Mouse (Mus musculus): Measurements from ENCODE around the gene Syngap1. TPM values are rescaled to one million over a fixed set of nuclear protein-coding genes. Genes with fewer than 3 reads are reported as not detected.
A peak's percentile ranks its signal among the peaks of the same experiment; 100 is the strongest.

Syngap1 gene
- polyA plus RNA-seq, 1 experiment: 3.0 TPM

- Histone ChIP-seq H3K36me3 (replicated peaks; ENCODE audit: low read length) (peaks cover 18% of the 10 kb centered on the region), H3K27me3 (replicated peaks) (peaks cover 47% of the 10 kb centered on the region), H3K4me3 (replicated peaks) (peak overlapping the region; percentile 83), H3K9me3 (no peaks in the 10 kb centered on the region), H3K4me1 (peaks cover 82% of the 10 kb centered on the region)
- TF ChIP-seq FLI1 (IDR thresholded peaks at IDR 0.05; ENCODE audit: low read length) (no peak), GATA1 (IDR thresholded peaks at IDR 0.05; ENCODE audit: borderline replicate concordance, low read length) (no peak)
Measured at GRCm38 (mm10) chr17:26951952-26952877, 11.2 kb downstream of the Syngap1 start.

- Histone ChIP-seq H3K4me3 (replicated peaks) (peak overlapping the region; percentile 70), H3K9me3 (no peaks in the 10 kb centered on the region), H3K27me3 (replicated peaks) (peaks cover 44% of the 10 kb centered on the region), H3K36me3 (replicated peaks; ENCODE audit: low read length) (peaks cover 28% of the 10 kb centered on the region), H3K4me1 (peaks cover 84% of the 10 kb centered on the region)
- TF ChIP-seq GATA1 (IDR thresholded peaks at IDR 0.05; ENCODE audit: borderline replicate concordance, low read length): no peak
- no peak for TF ChIP-seq FLI1 (IDR thresholded peaks at IDR 0.05; ENCODE audit: low read length)
Measured at GRCm38 (mm10) chr17:26953201-26953600, 12.1 kb downstream of the Syngap1 start.

- Histone ChIP-seq H3K27me3 (replicated peaks) (peaks cover 44% of the 10 kb centered on the region), H3K36me3 (replicated peaks; ENCODE audit: low read length) (peaks cover 30% of the 10 kb centered on the region), H3K9me3 (no peaks in the 10 kb centered on the region), H3K4me1 (peaks cover 85% of the 10 kb centered on the region), H3K4me3 (replicated peaks) (peak overlapping the region; percentile 62)
- TF ChIP-seq FLI1 (IDR thresholded peaks at IDR 0.05; ENCODE audit: low read length) (no peak), GATA1 (IDR thresholded peaks at IDR 0.05; ENCODE audit: borderline replicate concordance, low read length) (no peak)
Measured at GRCm38 (mm10) chr17:26953726-26954125, 12.7 kb downstream of the Syngap1 start.

- Histone ChIP-seq H3K36me3 (replicated peaks; ENCODE audit: low read length) (peaks cover 49% of the 10 kb centered on the region), H3K4me3 (replicated peaks) (no peak overlapping the region), H3K4me1 (peaks cover 85% of the 10 kb centered on the region), H3K27me3 (replicated peaks) (peaks cover 34% of the 10 kb centered on the region), H3K9me3 (no peaks in the 10 kb centered on the region)
- TF ChIP-seq GATA1 (IDR thresholded peaks at IDR 0.05; ENCODE audit: borderline replicate concordance, low read length) (no peak), FLI1 (IDR thresholded peaks at IDR 0.05; ENCODE audit: low read length) (no peak)
Measured at GRCm38 (mm10) chr17:26956309-26956708, 15.3 kb downstream of the Syngap1 start.

GRCm38 (mm10) chr17:26956895-26957294 is 15.8 kb downstream of the Syngap1 start:
- Histone ChIP-seq H3K36me3 (replicated peaks; ENCODE audit: low read length) (peaks cover 55% of the 10 kb centered on the region), H3K27me3 (replicated peaks) (peaks cover 36% of the 10 kb centered on the region), H3K4me3 (replicated peaks) (no peak overlapping the region), H3K9me3 (no peaks in the 10 kb centered on the region), H3K4me1 (peaks cover 79% of the 10 kb centered on the region)
- TF ChIP-seq FLI1 (IDR thresholded peaks at IDR 0.05; ENCODE audit: low read length) (no peak), GATA1 (IDR thresholded peaks at IDR 0.05; ENCODE audit: borderline replicate concordance, low read length) (no peak)

GRCm38 (mm10) chr17:26957872-26958271 is 16.8 kb downstream of the Syngap1 start:
- H3K4me1 ChIP-seq: peaks cover 69% of the 10 kb centered on the region
- peaks cover 29% of the 10 kb centered on the region for H3K27me3 ChIP-seq (replicated peaks)
- no peak overlapping the region for H3K4me3 ChIP-seq (replicated peaks)
- TF ChIP-seq FLI1 (IDR thresholded peaks at IDR 0.05; ENCODE audit: low read length) (no peak), GATA1 (IDR thresholded peaks at IDR 0.05; ENCODE audit: borderline replicate concordance, low read length) (no peak)
- peaks cover 62% of the 10 kb centered on the region for H3K36me3 ChIP-seq (replicated peaks; ENCODE audit: low read length)
- no peaks in the 10 kb centered on the region for H3K9me3 ChIP-seq

- Histone ChIP-seq H3K27me3 (replicated peaks) (peaks cover 22% of the 10 kb centered on the region), H3K9me3 (no peaks in the 10 kb centered on the region), H3K4me1 (peaks cover 59% of the 10 kb centered on the region), H3K4me3 (replicated peaks) (no peak overlapping the region), H3K36me3 (replicated peaks; ENCODE audit: low read length) (peaks cover 67% of the 10 kb centered on the region)
- no peak for TF ChIP-seq GATA1 (IDR thresholded peaks at IDR 0.05; ENCODE audit: borderline replicate concordance, low read length)
- TF ChIP-seq FLI1 (IDR thresholded peaks at IDR 0.05; ENCODE audit: low read length): no peak
Measured at GRCm38 (mm10) chr17:26958880-26959279, 17.8 kb downstream of the Syngap1 start.

GRCm38 (mm10) chr17:26959815-26960214 is 18.8 kb downstream of the Syngap1 start:
- H3K4me3 ChIP-seq (replicated peaks): no peak overlapping the region
- no peak for TF ChIP-seq FLI1 (IDR thresholded peaks at IDR 0.05; ENCODE audit: low read length)
- TF ChIP-seq GATA1 (IDR thresholded peaks at IDR 0.05; ENCODE audit: borderline replicate concordance, low read length): no peak
- H3K9me3 ChIP-seq: no peaks in the 10 kb centered on the region
- peaks cover 21% of the 10 kb centered on the region for H3K27me3 ChIP-seq (replicated peaks)
- H3K4me1 ChIP-seq: peaks cover 59% of the 10 kb centered on the region
- H3K36me3 ChIP-seq (replicated peaks; ENCODE audit: low read length): peaks cover 69% of the 10 kb centered on the region

- Histone ChIP-seq H3K4me3 (replicated peaks) (no peak overlapping the region), H3K36me3 (replicated peaks; ENCODE audit: low read length) (peaks cover 58% of the 10 kb centered on the region)
Measured at GRCm38 (mm10) chr17:26961572-26962240, 20.7 kb downstream of the Syngap1 start.

GRCm38 (mm10) chr17:26966993-26967392 is 25.9 kb downstream of the Syngap1 start:
- no peaks in the 10 kb centered on the region for H3K9me3 ChIP-seq
- no peak overlapping the region for H3K4me3 ChIP-seq (replicated peaks)
- peaks cover 47% of the 10 kb centered on the region for H3K4me1 ChIP-seq
- TF ChIP-seq GATA1 (IDR thresholded peaks at IDR 0.05; ENCODE audit: borderline replicate concordance, low read length) (no peak), FLI1 (IDR thresholded peaks at IDR 0.05; ENCODE audit: low read length) (no peak)
- peaks cover 30% of the 10 kb centered on the region for H3K36me3 ChIP-seq (replicated peaks; ENCODE audit: low read length)
- peaks cover 10% of the 10 kb centered on the region for H3K27me3 ChIP-seq (replicated peaks)

More at GRCm38 (mm10) chr17:26961572-26962240, 20.7 kb downstream of the Syngap1 start:
- TF ChIP-seq GATA1 (IDR thresholded peaks at IDR 0.05; ENCODE audit: borderline replicate concordance, low read length) (no peak), FLI1 (IDR thresholded peaks at IDR 0.05; ENCODE audit: low read length) (no peak)
- Histone ChIP-seq H3K4me1 (peaks cover 60% of the 10 kb centered on the region), H3K9me3 (no peaks in the 10 kb centered on the region), H3K27me3 (replicated peaks) (peaks cover 21% of the 10 kb centered on the region)

Measured in megakaryocyte, embryonic 14.5 days (primary cell).